Mouse (Mus musculus) embryonic facial prominence, embryonic 13.5 days (tissue): ENCODE results near the gene Gabbr1. TPM values are rescaled to one million over a fixed set of nuclear protein-coding genes. Genes with fewer than 3 reads are reported as not detected.

Source experiments
- polyA plus RNA-seq: library from polyadenylated mRNA; unstranded; fragments of >200 nt; fragmentation: Nextera tagmentation; extraction: Ambion mirVana; gene quantifications from 2 replicates; pipeline ENCODE4 v1.2.1, GENCODE M21; 2015

Gabbr1 gene
- polyA plus RNA-seq, 1 experiment from 2014 or later = 16.1 TPM

Other genes with a start within 250 kb of the Gabbr1 start
- gene H2-M10.6, start 233.8 kb upstream of the Gabbr1 start, polyA plus RNA-seq = not detected in 2 replicates
- gene Trim26, start 208.8 kb upstream of the Gabbr1 start, polyA plus RNA-seq = 55.7 and 60.3 TPM in 2 replicates
- 0.24 and 0.48 TPM in 2 replicates for gene Trim15, start 178.8 kb upstream of the Gabbr1 start, polyA plus RNA-seq
- 1.8 and 4.7 TPM in 2 replicates for gene Trim10, start 176.4 kb upstream of the Gabbr1 start, polyA plus RNA-seq
- gene Trim40, start 155.8 kb upstream of the Gabbr1 start, polyA plus RNA-seq = not detected in 2 replicates
- not detected in 2 replicates for gene Trim31, start 147.8 kb upstream of the Gabbr1 start, polyA plus RNA-seq
- gene Rnf39, start 103.0 kb upstream of the Gabbr1 start, polyA plus RNA-seq = 0.35 and 0.39 TPM in 2 replicates
- gene Ppp1r11, start 94.2 kb upstream of the Gabbr1 start, polyA plus RNA-seq = 118 and 130 TPM in 2 replicates
- 106 and 115 TPM in 2 replicates for gene Znrd1, start 87.4 kb upstream of the Gabbr1 start, polyA plus RNA-seq
- 4.9 and 6.4 TPM in 2 replicates for gene Znrd1as, start 87.4 kb upstream of the Gabbr1 start, polyA plus RNA-seq
- not detected in 2 replicates for gene 2410137M14Rik, start 64.7 kb upstream of the Gabbr1 start, polyA plus RNA-seq
- 1.4 TPM in 2 replicates for gene H2-M5, start 56.4 kb upstream of the Gabbr1 start, polyA plus RNA-seq
- gene Zfp57, start 44.8 kb upstream of the Gabbr1 start, polyA plus RNA-seq = 112 and 113 TPM in 2 replicates
- 0.30 and 0.31 TPM in 2 replicates for gene Mog, start 22.6 kb upstream of the Gabbr1 start, polyA plus RNA-seq
- gene Olfr90, start 42.5 kb downstream of the Gabbr1 start, polyA plus RNA-seq = 0.10 TPM in 1 of 2 replicates, not detected in the other
- gene Olfr91, start 52.3 kb downstream of the Gabbr1 start, polyA plus RNA-seq = not detected in 2 replicates
- not detected in 2 replicates for gene Olfr92, start 74.1 kb downstream of the Gabbr1 start, polyA plus RNA-seq
- gene Olfr93, start 115.5 kb downstream of the Gabbr1 start, polyA plus RNA-seq = not detected in 2 replicates
- not detected in 2 replicates for gene Ubd, start 147.9 kb downstream of the Gabbr1 start, polyA plus RNA-seq
- not detected in 2 replicates for gene Olfr94, start 155.0 kb downstream of the Gabbr1 start, polyA plus RNA-seq
- not detected in 2 replicates for gene Olfr95, start 167.2 kb downstream of the Gabbr1 start, polyA plus RNA-seq
- not detected in 2 replicates for gene Olfr96, start 174.2 kb downstream of the Gabbr1 start, polyA plus RNA-seq
- not detected in 2 replicates for gene Olfr97, start 191.4 kb downstream of the Gabbr1 start, polyA plus RNA-seq
- not detected in 2 replicates for gene Olfr98, start 217.8 kb downstream of the Gabbr1 start, polyA plus RNA-seq
- gene H2-M3, start 224.3 kb downstream of the Gabbr1 start, polyA plus RNA-seq = 0.94 and 1.4 TPM in 2 replicates
- not detected in 2 replicates for gene Olfr99, start 237.5 kb downstream of the Gabbr1 start, polyA plus RNA-seq